Mouse (Mus musculus) liver, postnatal 0 days (tissue): ENCODE measurements around the gene Ecd.

Experiments
- CTCF ChIP-seq: sonication (generic); IDR thresholded peaks from 2 replicates; pipeline ENCODE4 v1.5.1; 2016; ENCODE audit warnings: antibody characterized with exemption, low read depth
- EP300 ChIP-seq: IDR thresholded peaks from 2 replicates; pipeline ENCODE4 v1.6.1; 2016; ENCODE audit warnings: antibody characterized with exemption, low read depth, mild to moderate bottlenecking

GRCm38 (mm10) chr14:20315137-20315536 lies 32.8 kb downstream of the Ecd start:
- no peak for TF ChIP-seq EP300
- no peak for TF ChIP-seq CTCF
